Mouse (Mus musculus) intestine, postnatal 0 days (tissue): Measurements from ENCODE around the gene Zfp524. TPM values are rescaled to one million over a fixed set of nuclear protein-coding genes. Genes with fewer than 3 reads are reported as not detected.

Experiments used
- ATAC-seq: fragments of 200-750 bp; cut with Nextera tagmentation; 2 replicates; pipeline ENCODE4 v1.8.0; 2017; ENCODE audit warnings: mild to moderate bottlenecking, moderate TSS enrichment, moderate library complexity
- H3K27ac ChIP-seq: fragments of 300-500 bp; sonication (generic); 2 replicates; pipeline ENCODE4 v1.5.1; 2014; ENCODE audit warnings: mild to moderate bottlenecking, low read depth, low read length, moderate library complexity
- H3K27me3 ChIP-seq: fragments of 300-500 bp; sonication (generic); replicated peaks from 2 replicates; pipeline ENCODE4 v1.6.1; 2014; ENCODE audit warnings: low read length, mixed read lengths; ENCODE audit not compliant: control insufficient read depth, insufficient read depth
- H3K36me3 ChIP-seq: fragments of 300-500 bp; sonication (generic); 2 replicates; pipeline ENCODE4 v1.6.1; 2014; ENCODE audit warnings: mild to moderate bottlenecking, moderate library complexity; ENCODE audit not compliant: control insufficient read depth, insufficient read depth
- H3K4me1 ChIP-seq: fragments of 300-500 bp; sonication (generic); replicated peaks from 2 replicates; pipeline ENCODE4 v1.6.1; 2014; ENCODE audit warnings: antibody characterized with exemption, low read length, mixed read lengths; ENCODE audit not compliant: control insufficient read depth, insufficient read depth
- H3K4me2 ChIP-seq: fragments of 300-500 bp; sonication (generic); replicated peaks from 2 replicates; pipeline ENCODE4 v1.6.1; 2014; ENCODE audit warnings: low read depth, mild to moderate bottlenecking, moderate library complexity
- H3K4me3 ChIP-seq: fragments of 300-500 bp; sonication (generic); 2 replicates; pipeline ENCODE4 v1.5.1; 2014; ENCODE audit warnings: low read depth, low read length
- H3K9ac ChIP-seq: fragments of 300-500 bp; sonication (generic); 2 replicates; pipeline ENCODE4 v1.6.1; 2014; ENCODE audit warnings: mild to moderate bottlenecking, low read depth, low read length
- H3K9me3 ChIP-seq: fragments of 300-500 bp; sonication (generic); 2 replicates; pipeline ENCODE4 v1.6.1; 2016; ENCODE audit warnings: mixed run types; ENCODE audit not compliant: control insufficient read depth
- CTCF ChIP-seq: sonication (generic); IDR thresholded peaks from 2 replicates; pipeline ENCODE4 v1.5.1; 2016; ENCODE audit warnings: low read depth, mild to moderate bottlenecking, control low read depth, antibody characterized with exemption, moderate library complexity
- WGBS: fragments of 180-500 bp; shearing (Covaris S2); extraction: QIAGEN DNeasy Blood & Tissue Kit; methylation state at CpG from one replicate; pipeline ENCODE4 v1.1.7; 2014; 5-methylcytosine and 5-hydroxymethylcytosine counted together
- polyA plus RNA-seq: library from polyadenylated mRNA; unstranded; fragments of >200 nt; fragmentation: Nextera tagmentation; extraction: Ambion mirVana; gene quantifications from 2 replicates; pipeline ENCODE4 v1.2.1, GENCODE M21; 2015

Zfp524 gene
- polyA plus RNA-seq, 1 experiment from 2014 or later = 21.9 TPM

DNA sequence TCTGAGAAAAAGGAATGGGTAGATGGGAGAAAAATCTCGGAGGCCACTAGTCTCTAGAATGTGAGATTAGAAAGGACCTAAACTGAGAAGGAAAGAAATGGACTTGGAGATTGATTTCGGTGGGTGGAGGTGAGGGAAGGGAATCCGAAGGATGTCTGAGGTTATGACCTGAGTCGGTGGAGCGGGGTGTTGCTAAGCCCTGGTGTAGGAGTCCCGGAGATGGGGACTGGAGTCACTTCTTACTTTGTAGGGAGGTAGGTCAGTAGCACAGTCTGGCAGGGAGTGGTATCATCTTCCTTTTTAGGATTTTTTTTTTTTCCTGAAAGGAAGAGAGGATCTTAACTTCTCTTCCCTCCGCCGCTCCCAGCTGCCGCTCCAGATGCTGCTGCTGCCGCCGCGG lies 38.2 kb downstream of the Zfp524 start:
- Histone ChIP-seq H3K36me3 (no peaks in the 10 kb centered on the region), H3K9ac (no peak overlapping the region), H3K4me1 (no peaks in the 10 kb centered on the region), H3K9me3 (no peaks in the 10 kb centered on the region), H3K27ac (no peak overlapping the region), H3K27me3 (peaks cover 57% of the 10 kb centered on the region), H3K4me2 (peak overlapping the region; percentile 89), H3K4me3 (peak overlapping the region; percentile 57)
- ATAC-seq = no peak
- WGBS = 4% methylated on average over 9 of the region's 12 CpGs
- TF ChIP-seq CTCF = no peak

DNA sequence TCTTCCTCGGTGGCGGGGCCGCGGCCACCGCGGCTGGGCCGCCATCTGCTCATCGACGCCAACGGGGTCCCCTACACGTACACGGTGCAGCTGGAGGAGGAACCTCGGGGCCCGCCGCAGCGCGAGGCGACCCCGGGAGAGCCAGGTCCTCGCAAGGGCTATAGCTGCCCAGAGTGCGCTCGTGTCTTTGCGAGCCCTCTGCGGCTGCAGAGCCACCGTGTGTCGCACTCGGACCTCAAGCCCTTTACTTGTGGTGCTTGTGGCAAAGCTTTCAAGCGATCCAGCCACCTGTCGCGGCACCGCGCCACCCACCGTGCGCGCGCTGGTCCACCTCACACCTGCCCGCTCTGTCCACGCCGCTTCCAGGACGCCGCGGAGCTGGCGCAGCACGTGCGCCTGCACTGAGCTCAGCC lies 38.7 kb downstream of the Zfp524 start:
- Histone ChIP-seq H3K27ac (no peak overlapping the region), H3K9ac (no peak overlapping the region), H3K9me3 (no peaks in the 10 kb centered on the region), H3K36me3 (no peaks in the 10 kb centered on the region), H3K4me1 (no peaks in the 10 kb centered on the region), H3K4me3 (peak overlapping the region; percentile 57), H3K4me2 (peak overlapping the region; percentile 89), H3K27me3 (peaks cover 62% of the 10 kb centered on the region)
- WGBS = 6% methylated on average over 45 of the region's 45 CpGs
- ATAC-seq = no peak
- no peak for TF ChIP-seq CTCF

GRCm38 (mm10) chr7:5053456-5054179 lies 39.4 kb downstream of the Zfp524 start:
- no peaks in the 10 kb centered on the region for H3K36me3 ChIP-seq
- no peak overlapping the region for H3K27ac ChIP-seq
- no peak for ATAC-seq
- no peaks in the 10 kb centered on the region for H3K9me3 ChIP-seq
- H3K27me3 ChIP-seq = peaks cover 63% of the 10 kb centered on the region
- TF ChIP-seq CTCF = no peak
- no peaks in the 10 kb centered on the region for H3K4me1 ChIP-seq
- H3K4me2 ChIP-seq = peak overlapping the region; percentile 89
- WGBS = 14% methylated on average over 32 of the region's 32 CpGs
- peak overlapping the region; percentile 57 for H3K4me3 ChIP-seq
- no peak overlapping the region for H3K9ac ChIP-seq

DNA sequence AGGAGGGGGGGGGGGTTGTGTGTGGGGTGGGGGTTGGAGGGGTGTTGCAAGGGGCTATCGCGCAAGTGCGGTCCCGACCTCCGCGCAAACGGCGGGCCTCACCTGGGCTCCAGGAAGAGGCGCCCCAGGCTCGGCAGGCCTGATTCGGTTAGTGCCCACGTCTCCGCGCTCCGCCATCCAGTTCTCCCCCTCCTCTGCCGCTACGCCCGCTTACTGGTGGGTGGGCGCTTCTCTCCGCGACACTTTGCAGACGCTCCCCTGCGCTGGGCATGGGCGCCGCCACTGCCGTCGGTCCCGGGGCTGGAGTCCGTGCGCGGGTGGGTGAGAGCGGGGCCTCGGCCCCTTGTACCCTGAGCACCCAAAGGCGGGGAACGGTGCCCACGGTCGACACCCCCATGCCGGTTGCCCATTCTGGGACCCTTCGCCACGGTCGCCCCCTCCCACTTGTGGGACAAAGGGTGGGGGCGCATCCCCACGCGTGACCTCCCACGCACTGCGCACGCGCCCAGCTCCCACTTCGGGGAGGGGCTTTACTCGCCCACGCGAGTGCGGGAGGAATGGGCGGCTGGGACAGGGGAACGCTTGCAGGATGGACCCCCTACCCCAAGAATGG lies 42.5 kb downstream of the Zfp524 start:
- Histone ChIP-seq H3K9ac (peak overlapping the region; percentile 37; the same call in 1 of the 2 replicates), H3K36me3 (no peaks in the 10 kb centered on the region), H3K9me3 (no peaks in the 10 kb centered on the region), H3K4me2 (peak overlapping the region; percentile 59), H3K27ac (no peak overlapping the region), H3K27me3 (peaks cover 60% of the 10 kb centered on the region), H3K4me1 (no peaks in the 10 kb centered on the region), H3K4me3 (peak overlapping the region; percentile 36)
- no peak for TF ChIP-seq CTCF
- ATAC-seq = no peak
- WGBS = 2% methylated on average over 55 of the region's 55 CpGs

GRCm38 (mm10) chr7:5057381-5057780 lies 43.2 kb downstream of the Zfp524 start:
- no peaks in the 10 kb centered on the region for H3K4me1 ChIP-seq
- H3K4me2 ChIP-seq = peak overlapping the region; percentile 59
- no peak overlapping the region for H3K9ac ChIP-seq
- WGBS = 39% methylated on average over 8 of the region's 8 CpGs
- peaks cover 55% of the 10 kb centered on the region for H3K27me3 ChIP-seq
- H3K36me3 ChIP-seq = no peaks in the 10 kb centered on the region
- H3K9me3 ChIP-seq = no peaks in the 10 kb centered on the region
- no peak overlapping the region for H3K27ac ChIP-seq
- TF ChIP-seq CTCF = no peak
- no peak for ATAC-seq
- peak overlapping the region; percentile 36 for H3K4me3 ChIP-seq

DNA sequence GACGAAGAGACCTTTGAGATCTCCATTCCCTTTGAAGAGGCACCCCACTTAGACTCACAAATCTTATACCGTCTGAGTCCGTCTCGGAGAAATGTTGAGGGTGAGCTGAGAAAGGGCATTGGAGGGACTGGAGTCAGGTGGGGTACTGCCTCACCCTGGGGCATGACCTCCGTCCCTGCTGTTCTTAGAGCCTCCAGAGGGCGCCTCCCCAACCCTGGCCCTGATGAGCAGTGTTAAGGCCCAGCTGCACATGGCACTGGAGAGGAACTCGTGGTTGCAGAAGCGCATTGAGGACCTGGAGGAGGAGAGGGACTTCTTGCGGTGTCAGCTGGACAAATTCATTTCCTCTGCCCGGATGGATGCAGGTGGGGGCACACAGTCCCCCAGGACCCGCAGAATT lies 43.6 kb downstream of the Zfp524 start:
- TF ChIP-seq CTCF = peak; percentile 56
- no peaks in the 10 kb centered on the region for H3K9me3 ChIP-seq
- H3K27me3 ChIP-seq = peaks cover 51% of the 10 kb centered on the region
- H3K36me3 ChIP-seq = no peaks in the 10 kb centered on the region
- H3K4me1 ChIP-seq = no peaks in the 10 kb centered on the region
- no peak overlapping the region for H3K4me3 ChIP-seq
- H3K27ac ChIP-seq = no peak overlapping the region
- WGBS = 44% methylated on average over 11 of the region's 11 CpGs
- H3K4me2 ChIP-seq = no peak overlapping the region
- ATAC-seq = no peak
- no peak overlapping the region for H3K9ac ChIP-seq
